Mouse (Mus musculus): Measurements from ENCODE around the gene C8a. TPM values are rescaled to one million over a fixed set of nuclear protein-coding genes. Genes with fewer than 3 reads are reported as not detected.

C8a gene
- not detected for total RNA-seq (2021)
- long read RNA-seq, experiment 1, result 0 reads
- long read RNA-seq, experiment 2, result 0 reads

- no peak within 1 kb of the TSS for H3K4me3 ChIP-seq
- DNase-seq (ENCODE audit: low spot score in 2 of 2), result no peak
- TF ChIP-seq CTCF (conservative IDR thresholded peaks at IDR 0.05), result no peak
- H3K27ac ChIP-seq, result no peak within 1 kb of the TSS
These were observed at the start of gene C8a for GRCm38 (mm10) chr4:104876323-104876722. Gene C8a (minus strand): TSS chr4:104876398.

GRCm38 (mm10) chr4:104925383-104925782 is 49.2 kb upstream of the C8a start:
- no peak for DNase-seq (ENCODE audit: low spot score in 2 of 2)
- TF ChIP-seq CTCF (conservative IDR thresholded peaks at IDR 0.05), result no peak

GRCm38 (mm10) chr4:104918017-104918416 is 41.8 kb upstream of the C8a start:
- no peak for DNase-seq (ENCODE audit: low spot score in 2 of 2)
- no peak for TF ChIP-seq CTCF (conservative IDR thresholded peaks at IDR 0.05)
- no peak overlapping the region for H3K27ac ChIP-seq
- no peak overlapping the region for H3K4me3 ChIP-seq

More at GRCm38 (mm10) chr4:104925383-104925782, 49.2 kb upstream of the C8a start:
- Histone ChIP-seq H3K4me3 (no peak overlapping the region), H3K27ac (no peak overlapping the region)

- no peak for TF ChIP-seq CTCF (conservative IDR thresholded peaks at IDR 0.05)
- no peak overlapping the region for H3K27ac ChIP-seq
- no peak for DNase-seq (ENCODE audit: low spot score in 2 of 2)
- H3K4me3 ChIP-seq, result no peak overlapping the region
These were observed 38.6 kb upstream of the C8a start for GRCm38 (mm10) chr4:104914711-104915247.

- Histone ChIP-seq H3K27ac (no peak within 1 kb of the TSS), H3K4me3 (peak within 1 kb of the TSS; percentile 44; the same call in 1 of the 2 replicates)
- DNase-seq (ENCODE audit: low spot score in 2 of 2), result no peak
- TF ChIP-seq CTCF (conservative IDR thresholded peaks at IDR 0.05), result no peak
These were observed 37.3 kb upstream of the C8a start, which contains the start of gene Fyb2 for GRCm38 (mm10) chr4:104913291-104914129. Gene Fyb2 (plus strand): TSS chr4:104913456.

GRCm38 (mm10) chr4:104911685-104912084 is 35.5 kb upstream of the C8a start:
- TF ChIP-seq CTCF (conservative IDR thresholded peaks at IDR 0.05), result peak; percentile 97; the same call in 1 of the 2 replicates

GRCm38 (mm10) chr4:104905049-104905448 is 28.9 kb upstream of the C8a start:
- no peak for DNase-seq (ENCODE audit: low spot score in 2 of 2)

More at GRCm38 (mm10) chr4:104911685-104912084, 35.5 kb upstream of the C8a start:
- no peak overlapping the region for H3K27ac ChIP-seq
- peak; percentile 46 to 60 for DNase-seq (ENCODE audit: low spot score in 2 of 2)
- H3K4me3 ChIP-seq, result no peak overlapping the region

GRCm38 (mm10) chr4:104902836-104903235 is 26.6 kb upstream of the C8a start:
- DNase-seq (ENCODE audit: low spot score in 2 of 2), result no peak
- H3K27ac ChIP-seq, result no peak overlapping the region
- H3K4me3 ChIP-seq, result no peak overlapping the region
- TF ChIP-seq CTCF (conservative IDR thresholded peaks at IDR 0.05), result no peak

More at GRCm38 (mm10) chr4:104905049-104905448, 28.9 kb upstream of the C8a start:
- no peak overlapping the region for H3K27ac ChIP-seq
- H3K4me3 ChIP-seq, result no peak overlapping the region
- TF ChIP-seq CTCF (conservative IDR thresholded peaks at IDR 0.05), result no peak

- peak overlapping the region; percentile 86 for H3K27ac ChIP-seq
- TF ChIP-seq CTCF (conservative IDR thresholded peaks at IDR 0.05), result peak; percentile 98
- peak; percentile 53 to 70 for DNase-seq (ENCODE audit: low spot score in 2 of 2)
- peak overlapping the region; percentile 35 for H3K4me3 ChIP-seq
These were observed 18.0 kb upstream of the C8a start for GRCm38 (mm10) chr4:104894004-104894734.

GRCm38 (mm10) chr4:104893588-104893987 is 17.4 kb upstream of the C8a start:
- no peak for TF ChIP-seq CTCF (conservative IDR thresholded peaks at IDR 0.05)
- Histone ChIP-seq H3K27ac (peak overlapping the region; percentile 86), H3K4me3 (no peak overlapping the region)
- DNase-seq (ENCODE audit: low spot score in 2 of 2), result no peak

GRCm38 (mm10) chr4:104891708-104892107 is 15.5 kb upstream of the C8a start:
- DNase-seq (ENCODE audit: low spot score in 2 of 2), result no peak
- no peak for TF ChIP-seq CTCF (conservative IDR thresholded peaks at IDR 0.05)
- Histone ChIP-seq H3K27ac (no peak overlapping the region), H3K4me3 (no peak overlapping the region)

GRCm38 (mm10) chr4:104888499-104889262 is 12.5 kb upstream of the C8a start:
- Histone ChIP-seq H3K4me3 (no peak overlapping the region), H3K27ac (no peak overlapping the region)
- TF ChIP-seq CTCF (conservative IDR thresholded peaks at IDR 0.05), result no peak
- no peak for DNase-seq (ENCODE audit: low spot score in 2 of 2)

Measured in layer of hippocampus, adult 2 months (tissue).